ENCODE assay signal across 8 mouse cellular contexts in the genomic region with DNA sequence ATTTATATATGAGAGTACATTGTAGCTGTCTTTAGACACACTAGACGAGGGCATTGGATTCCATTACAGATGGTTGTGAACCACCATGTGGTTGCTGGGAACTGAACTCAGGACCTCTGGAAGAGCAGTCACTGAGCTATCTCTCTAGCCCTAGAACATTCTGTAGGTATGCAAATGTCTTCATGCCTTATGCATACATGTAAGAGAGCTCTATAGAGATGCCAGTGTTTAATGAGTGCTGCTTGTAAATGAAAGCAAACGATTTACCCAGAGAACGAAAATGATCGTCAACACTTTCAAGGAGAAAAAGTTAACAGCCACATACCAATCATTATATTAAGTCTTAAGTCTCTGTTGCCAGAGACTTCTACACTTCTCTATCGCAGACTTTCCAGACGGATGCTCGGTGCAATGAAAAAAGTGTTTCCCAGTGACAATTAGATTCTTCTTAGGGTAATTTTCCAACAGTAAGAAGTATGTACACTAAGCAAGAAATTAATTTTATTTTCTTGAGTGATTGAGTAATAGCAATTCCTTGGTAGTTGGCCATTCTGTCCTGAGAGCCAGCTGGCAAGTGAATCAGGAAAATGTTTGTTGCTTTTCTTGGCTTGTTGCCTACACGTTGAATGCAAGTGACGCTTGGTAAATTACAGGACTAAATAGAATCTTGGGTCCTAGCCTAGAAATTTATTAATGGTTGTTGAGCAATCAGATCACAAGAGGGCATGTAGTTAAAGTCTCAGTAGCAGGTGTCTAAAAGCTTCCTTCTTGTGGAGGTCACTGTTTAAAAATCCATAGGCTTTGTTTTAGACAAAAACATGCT.
DNase-seq lines count a peak whose midpoint lies in the region; ATAC-seq and TF ChIP-seq lines count a peak whose summit lies in the region.

No protein-coding gene starts in this region.

- ATAC-seq in kidney, postnatal 0 days (replicated peaks; ENCODE audit: low FRiP score, low read depth), result no peak

- H3K79me2 ChIP-seq in C2C12 (ENCODE audit: control insufficient read depth, insufficient read depth), result no peaks in the 10 kb centered on the region

- H3K27ac ChIP-seq in kidney, postnatal 0 days, result no peak overlapping the region

- H3K27me3 ChIP-seq in C2C12 (ENCODE audit: control insufficient read depth, insufficient read depth, insufficient read length), result no peaks in the 10 kb centered on the region
- no peaks in the 10 kb centered on the region for H3K27me3 ChIP-seq in kidney, postnatal 0 days (ENCODE audit: insufficient read depth, low read length)

- H3K9me3 ChIP-seq in kidney, postnatal 0 days (replicated peaks; ENCODE audit: low read length), result no peaks in the 10 kb centered on the region

- WGBS in kidney, postnatal 0 days, result 57% methylated on average over 9 of the region's 9 CpGs

- no peak for TF ChIP-seq CTCF in C2C12 (IDR thresholded peaks at IDR 0.05; ENCODE audit: control insufficient read depth, insufficient read depth, insufficient read length)
- TF ChIP-seq CTCF in kidney, postnatal 0 days (IDR thresholded peaks at IDR 0.05; ENCODE audit: low read depth), result no peak

- peak; percentile 61 for DNase-seq in gastrocnemius, adult 18-20 months (ENCODE audit: low spot score)
- DNase-seq in gastrocnemius, postnatal 10 days, result no peak
- peak; percentile 82 to 86 for DNase-seq in cerebellum, postnatal 10 days
- peak; percentile 64 for DNase-seq in kidney, postnatal 0 days (ENCODE audit: low spot score)
- no peak for DNase-seq in left cerebral cortex, postnatal 10 days (ENCODE audit: extremely low spot score in 1 of 2, low spot score in 2 of 2)
- DNase-seq in testis, postnatal 10 days (ENCODE audit: low spot score), result no peak
- no peak for DNase-seq in embryo, embryonic 10.5 days (ENCODE audit: low spot score)

- no peaks in the 10 kb centered on the region for H3K36me3 ChIP-seq in C2C12 (ENCODE audit: control insufficient read depth, insufficient read depth)
- H3K36me3 ChIP-seq in kidney, postnatal 0 days (ENCODE audit: insufficient read depth, low read length), result no peaks in the 10 kb centered on the region

- H3ac ChIP-seq in C2C12 (ENCODE audit: control insufficient read depth, insufficient read length, low read depth), result no peak overlapping the region

- no peaks in the 10 kb centered on the region for H3K4me1 ChIP-seq in kidney, postnatal 0 days (replicated peaks; ENCODE audit: insufficient read depth, low read length)

- intact Hi-C loops in left cerebral cortex, postnatal 10 days (cut with DNase I), result no loop called here

- H3K4me3 ChIP-seq in C2C12 (ENCODE audit: insufficient read depth, poor library complexity, severe bottlenecking), result no peak overlapping the region
- no peak overlapping the region for H3K4me3 ChIP-seq in kidney, postnatal 0 days (replicated peaks; ENCODE audit: low read depth, low read length)

- no peak overlapping the region for H3K9ac ChIP-seq in kidney, postnatal 0 days (ENCODE audit: low read depth, low read length)

- H3K79me3 ChIP-seq in C2C12 (ENCODE audit: low read depth), result no peaks in the 10 kb centered on the region

- H3K4me2 ChIP-seq in kidney, postnatal 0 days (ENCODE audit: low read length), result no peak overlapping the region

TF ChIP-seq in C2C12, 6 proteins besides CTCF, POLR2A, EP300 and RAD21:
- no peak for TF ChIP-seq FOSL1 (IDR thresholded peaks at IDR 0.05; ENCODE audit: insufficient read depth, low read length, poor library complexity, severe bottlenecking)
- peak; percentile 26 for TF ChIP-seq MYOD1 (IDR thresholded peaks at IDR 0.05; ENCODE audit: control insufficient read depth, insufficient read length, low read depth)
- TF ChIP-seq MAX (IDR thresholded peaks at IDR 0.05), result no peak
- no peak for TF ChIP-seq MYOG (IDR thresholded peaks at IDR 0.05; ENCODE audit: control insufficient read depth, extremely low read depth, insufficient read length)
- no peak for TF ChIP-seq USF1 (IDR thresholded peaks at IDR 0.05; ENCODE audit: low read depth)
- peak; percentile 90 for TF ChIP-seq CEBPB (IDR thresholded peaks at IDR 0.05; ENCODE audit: low read depth)

Comparison
In these comparisons a context has a peak if more than half of its experiments do, and no peak if none do; other contexts are left out.
1. DNase-seq: peak in gastrocnemius, adult 18-20 months (single experiment), cerebellum, postnatal 10 days (2 of 2) and kidney, postnatal 0 days (single experiment); none in gastrocnemius, postnatal 10 days (single experiment), left cerebral cortex, postnatal 10 days (0 of 2), testis, postnatal 10 days (single experiment) and embryo, embryonic 10.5 days (single experiment).